Mouse (Mus musculus): ENCODE measurements at regions not wholly inside any gene's neighbourhood (a gene's known extent, or its start where the extent isn't known, plus 50 kb on each side); places are given as distances from the start of the nearest gene placed in this dataset.

DNA sequence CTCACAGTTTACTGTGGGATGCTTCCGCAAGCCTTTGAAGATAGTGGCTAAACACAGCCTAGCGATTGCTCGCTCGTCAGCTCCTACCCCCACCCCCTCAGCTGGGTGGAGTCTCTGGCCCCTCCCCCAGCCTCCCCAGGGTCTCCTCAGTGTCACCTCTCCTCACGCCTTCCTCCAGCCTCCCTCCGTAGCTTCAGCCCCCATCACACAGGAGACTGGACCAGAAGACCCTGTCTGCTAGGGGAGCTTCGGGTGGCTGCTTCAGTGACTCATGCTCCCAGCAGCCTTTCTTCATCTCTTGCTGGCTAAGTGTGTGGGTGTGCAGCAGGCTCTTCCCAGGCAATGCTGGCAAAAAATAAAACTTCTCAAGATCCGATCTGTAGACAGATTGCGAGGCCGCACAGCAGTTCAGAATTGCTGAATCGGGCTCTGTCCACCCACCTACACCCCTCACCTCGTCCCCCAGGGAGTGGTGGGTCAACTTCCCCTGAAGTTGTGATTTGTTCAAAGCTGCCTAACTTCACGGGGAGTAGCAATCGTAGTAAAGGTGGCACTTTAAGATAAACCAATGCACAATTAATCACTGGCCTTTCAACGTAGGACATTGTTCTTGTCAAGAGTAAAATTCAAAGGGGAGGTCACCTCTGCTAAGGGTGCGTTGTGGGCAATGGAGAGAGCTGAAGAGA is 61.2 kb upstream of the Ankrd28 start:
- Histone ChIP-seq H3K27me3 (ENCODE audit: low read depth, poor library complexity, severe bottlenecking) (peaks cover 71% of the 10 kb centered on the region), H3K27ac (replicated peaks) (peak overlapping the region; percentile 85), H3K36me3 (no peaks in the 10 kb centered on the region), H3K4me3 (peak overlapping the region; percentile 45), H3K4me1 (peaks cover 44% of the 10 kb centered on the region), H3K9me3 (replicated peaks) (no peaks in the 10 kb centered on the region; the same call in 1 of the 2 replicates)
- WGBS, result 2% methylated on average over 16 of the region's 16 CpGs
- peak; percentile 78 for DNase-seq (ENCODE audit: low spot score)

DNA sequence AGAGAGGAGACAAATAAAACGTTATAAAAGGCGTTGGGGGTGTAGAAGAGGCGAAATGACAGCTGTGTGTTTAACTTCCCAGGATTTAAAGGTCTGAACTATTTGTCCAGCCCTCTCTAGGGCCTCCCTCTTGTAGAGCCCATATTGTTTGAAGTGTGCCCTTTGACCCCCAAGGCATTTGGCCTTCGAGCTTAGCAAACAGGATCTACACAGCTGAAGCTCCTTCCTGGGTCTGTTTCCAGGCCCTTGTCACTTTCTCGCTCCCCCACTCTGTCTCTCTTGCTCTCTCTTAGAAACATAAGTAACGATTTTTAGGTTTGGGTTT is 61.7 kb upstream of the Ankrd28 start:
- DNase-seq (ENCODE audit: low spot score), result peak; percentile 86
- 2% methylated on average over 6 of the region's 6 CpGs for WGBS

DNA sequence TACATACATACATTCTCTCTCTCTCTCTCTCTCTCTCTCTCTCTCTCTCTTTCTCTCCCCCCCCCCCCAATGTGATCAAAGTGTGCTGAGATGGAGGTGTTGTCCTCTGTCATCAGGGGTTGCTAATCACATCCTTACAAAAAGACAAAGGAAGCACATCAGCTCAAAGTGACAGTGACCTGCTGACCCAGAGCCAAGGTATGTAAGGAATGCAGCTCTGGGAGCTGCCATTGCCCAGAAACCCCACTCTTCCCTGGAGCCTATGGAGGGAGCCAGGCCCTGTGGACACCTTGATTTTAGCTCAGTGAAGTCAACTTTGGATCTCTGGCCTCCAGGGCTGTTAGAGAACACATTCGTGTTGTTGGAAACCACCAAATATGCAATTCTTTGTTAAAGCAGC is 66.0 kb upstream of the Ankrd28 start:
- Histone ChIP-seq H3K27ac (replicated peaks) (no peak overlapping the region), H3K4me1 (peaks cover 40% of the 10 kb centered on the region), H3K36me3 (no peaks in the 10 kb centered on the region), H3K27me3 (ENCODE audit: low read depth, poor library complexity, severe bottlenecking) (peaks cover 46% of the 10 kb centered on the region), H3K9me3 (replicated peaks) (no peaks in the 10 kb centered on the region), H3K4me3 (no peak overlapping the region)
- WGBS, result 76% methylated on average over 1 of the region's 1 CpGs
- DNase-seq (ENCODE audit: low spot score), result no peak

More for the DNA sequence above, 61.7 kb upstream of the Ankrd28 start:
- Histone ChIP-seq H3K36me3 (no peaks in the 10 kb centered on the region), H3K27me3 (ENCODE audit: low read depth, poor library complexity, severe bottlenecking) (peaks cover 76% of the 10 kb centered on the region), H3K27ac (replicated peaks) (peak overlapping the region; percentile 85), H3K9me3 (replicated peaks) (no peaks in the 10 kb centered on the region; the same call in 1 of the 2 replicates), H3K4me1 (peaks cover 47% of the 10 kb centered on the region), H3K4me3 (peak overlapping the region; percentile 45)

DNA sequence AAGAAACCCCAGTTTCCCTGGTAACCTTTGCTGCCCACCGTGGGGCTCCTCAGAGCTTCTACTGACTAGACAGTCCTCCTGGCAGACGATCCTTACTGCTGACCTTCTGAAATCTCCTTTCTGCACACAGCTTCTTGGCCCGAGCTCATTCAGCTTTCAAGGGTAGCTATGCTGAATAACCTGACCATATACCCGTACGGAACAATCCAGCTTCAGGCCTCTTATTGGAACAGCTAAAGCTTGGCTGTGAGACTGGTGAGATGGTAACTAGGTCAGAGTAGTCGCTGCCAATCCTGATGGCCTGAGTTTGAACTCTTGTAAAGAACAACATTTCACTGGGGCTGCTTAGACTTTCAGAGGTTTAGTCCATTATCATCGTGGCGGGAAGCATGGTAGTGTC is 69.1 kb upstream of the Ankrd28 start:
- Histone ChIP-seq H3K9me3 (replicated peaks) (no peaks in the 10 kb centered on the region), H3K4me3 (no peak overlapping the region), H3K27me3 (ENCODE audit: low read depth, poor library complexity, severe bottlenecking) (peaks cover 27% of the 10 kb centered on the region), H3K4me1 (peaks cover 39% of the 10 kb centered on the region), H3K27ac (replicated peaks) (no peak overlapping the region), H3K36me3 (no peaks in the 10 kb centered on the region)
- DNase-seq (ENCODE audit: low spot score), result no peak
- WGBS, result 70% methylated on average over 8 of the region's 8 CpGs

- no peak for DNase-seq (ENCODE audit: low spot score)
- Histone ChIP-seq H3K4me3 (no peak overlapping the region), H3K4me1 (peaks cover 39% of the 10 kb centered on the region), H3K27me3 (ENCODE audit: low read depth, poor library complexity, severe bottlenecking) (peaks cover 23% of the 10 kb centered on the region), H3K27ac (replicated peaks) (no peak overlapping the region), H3K9me3 (replicated peaks) (no peaks in the 10 kb centered on the region), H3K36me3 (no peaks in the 10 kb centered on the region)
- WGBS, result 70% methylated on average over 4 of the region's 4 CpGs
These were observed 69.5 kb upstream of the Ankrd28 start for GRCm38 (mm10) chr14:31899906-31900305.

DNA sequence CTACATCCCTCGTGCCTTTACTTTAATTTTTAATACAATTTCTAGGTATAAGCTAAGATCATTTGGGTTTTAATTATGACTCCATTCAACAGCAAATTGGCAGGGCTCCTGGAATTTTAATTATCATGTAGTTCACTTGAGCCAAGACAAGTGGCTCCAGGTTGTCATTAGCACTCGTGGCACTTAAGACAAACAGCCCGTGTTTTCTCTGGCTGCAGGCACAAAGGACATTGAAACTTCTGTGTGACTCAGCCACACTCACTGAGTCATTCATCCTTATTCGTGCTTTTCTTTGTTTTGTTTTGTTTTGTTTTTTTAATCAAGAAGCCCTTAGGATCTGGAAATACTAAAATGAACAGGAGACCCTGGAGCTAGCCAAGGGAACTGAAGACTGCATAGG is 71.5 kb upstream of the Ankrd28 start:
- H3K27ac ChIP-seq (replicated peaks), result no peak overlapping the region

GRCm38 (mm10) chr14:31903664-31904063 is 73.2 kb upstream of the Ankrd28 start:
- H3K27ac ChIP-seq (replicated peaks), result no peak overlapping the region
- H3K27me3 ChIP-seq (ENCODE audit: low read depth, poor library complexity, severe bottlenecking), result no peaks in the 10 kb centered on the region
- 74% methylated on average over 3 of the region's 3 CpGs for WGBS
- DNase-seq (ENCODE audit: low spot score), result no peak
- peaks cover 28% of the 10 kb centered on the region for H3K4me1 ChIP-seq
- no peak overlapping the region for H3K4me3 ChIP-seq
- H3K9me3 ChIP-seq (replicated peaks), result no peaks in the 10 kb centered on the region
- no peaks in the 10 kb centered on the region for H3K36me3 ChIP-seq

More for the DNA sequence above, 71.5 kb upstream of the Ankrd28 start:
- WGBS, result 62% methylated on average over 4 of the region's 4 CpGs
- peaks cover 29% of the 10 kb centered on the region for H3K4me1 ChIP-seq
- no peaks in the 10 kb centered on the region for H3K36me3 ChIP-seq
- H3K4me3 ChIP-seq, result no peak overlapping the region
- H3K9me3 ChIP-seq (replicated peaks), result no peaks in the 10 kb centered on the region
- H3K27me3 ChIP-seq (ENCODE audit: low read depth, poor library complexity, severe bottlenecking), result peaks cover 3% of the 10 kb centered on the region; the same call in 1 of the 2 replicates
- DNase-seq (ENCODE audit: low spot score), result no peak

- no peaks in the 10 kb centered on the region for H3K27me3 ChIP-seq (ENCODE audit: low read depth, poor library complexity, severe bottlenecking)
- H3K9me3 ChIP-seq (replicated peaks), result peaks cover 5% of the 10 kb centered on the region; the same call in 1 of the 2 replicates
- 81% methylated on average over 7 of the region's 7 CpGs for WGBS
- H3K4me1 ChIP-seq, result peaks cover 2% of the 10 kb centered on the region
- H3K27ac ChIP-seq (replicated peaks), result no peak overlapping the region
- H3K4me3 ChIP-seq, result no peak overlapping the region
- no peaks in the 10 kb centered on the region for H3K36me3 ChIP-seq
- DNase-seq (ENCODE audit: low spot score), result no peak
These were observed 78.1 kb upstream of the Ankrd28 start for GRCm38 (mm10) chr14:31908591-31908990.

DNA sequence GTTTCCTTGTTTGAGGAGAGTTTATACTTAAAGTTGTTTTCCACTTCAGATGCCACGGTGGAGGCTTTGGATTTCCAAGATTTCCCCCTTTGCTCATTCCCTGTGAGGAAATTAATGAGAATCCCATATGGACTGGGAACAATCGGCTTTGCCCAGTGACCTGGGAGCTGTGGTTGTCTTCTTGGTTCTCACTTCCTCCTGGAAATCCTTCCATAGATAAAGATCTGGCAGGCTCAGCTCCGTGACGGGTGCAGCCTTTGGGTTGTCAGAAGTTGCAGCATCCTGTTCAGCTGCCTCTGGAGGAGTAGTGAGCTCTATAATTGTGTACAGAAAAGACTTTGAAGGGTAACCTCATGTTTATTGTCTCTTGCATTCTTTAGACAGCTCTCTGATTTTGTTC is 78.8 kb upstream of the Ankrd28 start:
- Histone ChIP-seq H3K9me3 (replicated peaks) (peaks cover 5% of the 10 kb centered on the region; the same call in 1 of the 2 replicates), H3K4me3 (no peak overlapping the region), H3K4me1 (no peaks in the 10 kb centered on the region), H3K27ac (replicated peaks) (no peak overlapping the region), H3K36me3 (no peaks in the 10 kb centered on the region), H3K27me3 (ENCODE audit: low read depth, poor library complexity, severe bottlenecking) (no peaks in the 10 kb centered on the region)
- no peak for DNase-seq (ENCODE audit: low spot score)
- WGBS, result 80% methylated on average over 4 of the region's 4 CpGs

- Histone ChIP-seq H3K4me1 (no peaks in the 10 kb centered on the region), H3K36me3 (no peaks in the 10 kb centered on the region), H3K9me3 (replicated peaks) (peaks cover 5% of the 10 kb centered on the region; the same call in 1 of the 2 replicates), H3K27ac (replicated peaks) (no peak overlapping the region), H3K27me3 (ENCODE audit: low read depth, poor library complexity, severe bottlenecking) (no peaks in the 10 kb centered on the region), H3K4me3 (no peak overlapping the region)
- DNase-seq (ENCODE audit: low spot score), result no peak
- WGBS, result 96% methylated on average over 2 of the region's 2 CpGs
These were observed 80.4 kb upstream of the Ankrd28 start for GRCm38 (mm10) chr14:31910809-31911208.

DNA sequence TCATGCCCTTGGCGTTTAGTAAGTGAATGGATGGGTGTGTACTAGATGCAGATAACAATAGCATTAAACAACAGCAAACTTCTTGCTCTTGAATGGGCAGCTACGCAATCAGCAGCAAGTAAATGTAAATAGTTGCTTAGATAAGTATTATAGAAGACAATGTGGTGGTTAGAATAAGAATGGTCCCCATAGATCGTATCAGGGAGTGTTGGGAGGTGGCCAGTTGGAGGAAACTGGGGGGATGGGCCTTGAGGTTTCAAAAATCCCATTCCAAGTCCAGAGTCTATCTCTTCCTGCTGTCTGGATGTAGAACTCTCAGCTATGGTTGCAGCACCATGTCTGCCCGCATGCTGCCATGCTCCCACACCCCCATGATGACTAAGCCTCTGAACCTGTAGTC is 88.0 kb upstream of the Ankrd28 start:
- no peak overlapping the region for H3K4me3 ChIP-seq
- H3K27me3 ChIP-seq (ENCODE audit: low read depth, poor library complexity, severe bottlenecking), result no peaks in the 10 kb centered on the region
- no peak overlapping the region for H3K27ac ChIP-seq (replicated peaks)
- no peaks in the 10 kb centered on the region for H3K36me3 ChIP-seq
- 89% methylated on average over 4 of the region's 4 CpGs for WGBS
- no peaks in the 10 kb centered on the region for H3K4me1 ChIP-seq
- DNase-seq (ENCODE audit: low spot score), result no peak
- peaks cover 21% of the 10 kb centered on the region; the same call in 1 of the 2 replicates for H3K9me3 ChIP-seq (replicated peaks)

- Histone ChIP-seq H3K4me3 (no peak overlapping the region), H3K27ac (replicated peaks) (no peak overlapping the region), H3K27me3 (ENCODE audit: low read depth, poor library complexity, severe bottlenecking) (no peaks in the 10 kb centered on the region), H3K36me3 (no peaks in the 10 kb centered on the region), H3K9me3 (replicated peaks) (peaks cover 22% of the 10 kb centered on the region), H3K4me1 (no peaks in the 10 kb centered on the region)
- 89% methylated on average over 1 of the region's 1 CpGs for WGBS
- DNase-seq (ENCODE audit: low spot score), result no peak
These were observed 88.5 kb upstream of the Ankrd28 start for GRCm38 (mm10) chr14:31918921-31919320.

DNA sequence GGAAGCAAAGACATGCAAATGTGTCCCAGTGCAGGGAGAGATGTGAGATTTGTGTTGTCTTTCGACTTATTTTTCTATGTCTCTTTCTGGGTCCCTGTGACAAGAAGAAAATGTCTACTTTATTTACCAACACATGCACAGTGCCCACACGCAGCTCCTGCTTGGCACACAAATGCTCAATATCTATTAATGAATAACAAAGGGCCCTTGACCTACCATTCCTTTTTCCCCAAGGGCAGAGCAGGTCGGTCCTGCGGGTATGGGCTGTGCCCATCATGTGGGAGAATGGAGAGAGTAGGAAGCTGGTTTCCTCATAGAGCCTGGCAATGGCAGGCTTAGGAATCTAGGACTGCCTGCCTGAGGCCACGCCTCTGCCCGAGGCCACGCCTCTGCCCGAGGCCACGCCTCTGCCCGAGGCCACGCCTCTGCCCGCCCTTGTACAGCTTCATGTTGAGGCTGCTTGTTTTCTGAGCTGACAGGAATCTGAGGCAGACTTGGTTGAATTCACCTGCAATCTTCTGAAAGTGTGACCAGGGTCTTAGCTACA is 98.8 kb upstream of the Ankrd28 start:
- WGBS, result 67% methylated on average over 12 of the region's 12 CpGs
- Histone ChIP-seq H3K27ac (replicated peaks) (no peak overlapping the region), H3K9me3 (replicated peaks) (peaks cover 13% of the 10 kb centered on the region), H3K36me3 (no peaks in the 10 kb centered on the region), H3K4me3 (no peak overlapping the region), H3K4me1 (peaks cover 12% of the 10 kb centered on the region), H3K27me3 (ENCODE audit: low read depth, poor library complexity, severe bottlenecking) (no peaks in the 10 kb centered on the region)
- no peak for DNase-seq (ENCODE audit: low spot score)
